Mouse (Mus musculus) neural tube, embryonic 14.5 days (tissue): Measurements from ENCODE around the gene Hyal3. TPM values are rescaled to one million over a fixed set of nuclear protein-coding genes. Genes with fewer than 3 reads are reported as not detected.

Experiments used
- ATAC-seq: fragments of 200-750 bp; cut with Nextera tagmentation; 2 replicates; pipeline ENCODE4 v1.8.0; 2017; ENCODE audit warnings: low read depth, mild to moderate bottlenecking, moderate TSS enrichment, moderate library complexity
- H3K27ac ChIP-seq: fragments of 300-500 bp; sonication (generic); 2 replicates; pipeline ENCODE4 v1.5.1; 2014; ENCODE audit warnings: low read depth, mild to moderate bottlenecking, control low read depth, low read length, moderate library complexity, mixed read lengths
- H3K27me3 ChIP-seq: fragments of 300-500 bp; sonication (generic); 2 replicates; pipeline ENCODE4 v1.6.1; 2014; ENCODE audit warnings: low read length; ENCODE audit not compliant: control insufficient read depth, insufficient read depth
- H3K36me3 ChIP-seq: fragments of 300-500 bp; sonication (generic); 2 replicates; pipeline ENCODE4 v1.6.1; 2014; ENCODE audit warnings: low read length, mixed read lengths; ENCODE audit not compliant: control insufficient read depth, insufficient read depth
- H3K4me1 ChIP-seq: fragments of 300-500 bp; sonication (generic); 2 replicates; pipeline ENCODE4 v1.6.1; 2014; ENCODE audit warnings: low read length; ENCODE audit not compliant: control insufficient read depth, insufficient read depth
- H3K4me2 ChIP-seq: fragments of 300-500 bp; sonication (generic); 2 replicates; pipeline ENCODE4 v1.6.1; 2014; ENCODE audit warnings: mild to moderate bottlenecking, low read depth, low read length, control low read depth
- H3K4me3 ChIP-seq: fragments of 300-500 bp; sonication (generic); 2 replicates; pipeline ENCODE4 v1.5.1; 2014; ENCODE audit warnings: low read depth, low read length, control low read depth, mixed read lengths
- H3K9ac ChIP-seq: fragments of 300-500 bp; sonication (generic); replicated peaks from 2 replicates; pipeline ENCODE4 v1.6.1; 2014; ENCODE audit warnings: low read depth, mild to moderate bottlenecking, control low read depth, low read length, mixed read lengths
- H3K9me3 ChIP-seq: fragments of 300-500 bp; sonication (generic); 2 replicates; pipeline ENCODE4 v1.6.1; 2016; ENCODE audit warnings: low read length; ENCODE audit not compliant: control insufficient read depth
- WGBS: fragments of 180-500 bp; shearing (Covaris S2); extraction: QIAGEN DNeasy Blood & Tissue Kit; methylation state at CpG from one replicate; pipeline ENCODE4 v1.1.7; 2014; 5-methylcytosine and 5-hydroxymethylcytosine counted together
- polyA plus RNA-seq: library from polyadenylated mRNA; unstranded; fragments of >200 nt; fragmentation: Nextera tagmentation; extraction: Ambion mirVana; gene quantifications from 2 replicates; pipeline ENCODE4 v1.2.1, GENCODE M21; 2014

Hyal3 gene
- polyA plus RNA-seq, 1 experiment from 2014 or later, result 2.1 TPM

DNA sequence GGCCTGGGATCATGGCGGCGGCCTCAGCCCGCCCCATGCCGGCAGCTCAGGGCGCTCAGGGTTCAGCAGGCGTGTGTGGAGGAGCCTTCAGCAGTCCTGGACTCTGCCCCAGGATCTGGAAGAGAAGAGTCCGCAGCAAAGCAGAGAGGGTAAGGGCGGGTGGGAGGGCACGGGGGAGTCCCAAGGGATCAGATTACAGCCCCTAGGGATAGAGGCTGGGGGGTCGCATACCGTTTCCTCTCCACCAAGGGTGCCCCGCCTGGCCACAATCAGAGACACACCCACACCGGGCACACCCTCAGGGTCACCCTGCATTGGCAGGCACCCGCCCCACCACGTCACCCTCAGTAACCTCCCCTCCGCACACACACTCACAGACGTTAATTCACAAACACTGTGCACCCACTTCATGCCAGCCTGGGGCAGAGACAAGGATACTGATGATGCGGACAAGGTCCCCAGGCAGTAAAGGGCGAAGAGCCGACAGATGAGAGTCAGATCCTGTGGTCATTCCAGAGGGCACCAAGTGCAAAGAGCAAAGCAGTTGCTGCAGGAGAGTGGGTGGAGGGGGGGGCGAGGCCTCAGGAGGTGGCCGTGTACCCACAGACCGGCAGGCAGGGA is 24.5 kb downstream of the Hyal3 start:
- no peaks in the 10 kb centered on the region for H3K27me3 ChIP-seq
- H3K4me3 ChIP-seq, result no peak overlapping the region
- 0 out of 2 replicates have a peak overlapping the region, but pooled peaks have one; percentile 6 for H3K4me2 ChIP-seq
- peak overlapping the region; percentile 16; the same call in 1 of the 2 replicates for H3K9ac ChIP-seq
- H3K4me1 ChIP-seq, result 0 out of 2 replicates have a peak, but pooled peaks cover 15% of the 10 kb centered on the region
- WGBS, result 39% methylated on average over 22 of the region's 23 CpGs
- H3K36me3 ChIP-seq, result no peaks in the 10 kb centered on the region
- ATAC-seq, result no peak
- no peaks in the 10 kb centered on the region for H3K9me3 ChIP-seq
- H3K27ac ChIP-seq, result no peak overlapping the region

DNA sequence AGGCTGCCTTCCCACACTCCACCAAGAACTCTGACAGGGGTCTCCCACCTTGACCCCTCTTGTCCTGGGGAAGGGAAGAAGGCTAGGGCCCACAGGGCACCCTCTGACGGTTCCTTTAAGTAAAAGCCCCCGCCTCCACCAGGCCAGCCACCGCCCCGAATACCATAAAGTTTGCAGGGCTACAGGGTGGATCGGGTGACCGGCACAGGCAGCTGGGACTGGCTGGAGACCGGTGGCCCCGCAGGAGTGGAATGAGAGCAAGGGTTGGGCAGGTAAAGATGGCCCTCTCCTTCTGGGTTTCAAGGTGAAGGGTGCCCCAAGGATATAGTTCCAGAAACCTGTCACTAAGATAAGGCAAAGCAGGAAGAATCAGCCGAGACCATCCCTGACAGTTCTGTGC is 26.0 kb downstream of the Hyal3 start:
- 14% methylated on average over 9 of the region's 9 CpGs for WGBS
- Histone ChIP-seq H3K4me2 (no peak overlapping the region), H3K9ac (no peak overlapping the region), H3K4me1 (peaks cover 16% of the 10 kb centered on the region; the same call in 1 of the 2 replicates), H3K27me3 (no peaks in the 10 kb centered on the region), H3K9me3 (no peaks in the 10 kb centered on the region), H3K36me3 (no peaks in the 10 kb centered on the region), H3K27ac (no peak overlapping the region), H3K4me3 (no peak overlapping the region)
- ATAC-seq, result no peak

DNA sequence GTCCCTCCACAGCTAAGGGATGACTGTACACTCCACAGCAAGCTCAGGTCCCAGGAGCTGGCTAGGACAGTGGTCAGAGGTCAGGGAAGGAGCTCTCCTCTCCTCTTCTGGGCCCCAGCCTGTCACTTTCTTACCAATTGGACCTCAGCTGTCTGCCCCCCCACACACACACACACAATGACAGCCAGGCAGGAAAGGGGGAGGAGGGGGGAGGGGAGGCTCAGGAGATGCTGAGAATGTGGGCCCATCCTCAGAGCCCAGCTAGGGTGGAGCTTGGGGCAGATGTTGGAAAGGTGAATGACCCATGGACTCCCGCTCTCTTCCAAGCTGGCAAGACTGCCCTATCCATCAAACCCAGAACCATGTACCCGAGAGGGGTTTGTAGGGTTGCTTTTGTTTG is 26.4 kb downstream of the Hyal3 start:
- H3K36me3 ChIP-seq, result no peaks in the 10 kb centered on the region
- no peak overlapping the region for H3K9ac ChIP-seq
- peaks cover 21% of the 10 kb centered on the region for H3K4me1 ChIP-seq
- no peak overlapping the region for H3K27ac ChIP-seq
- H3K4me3 ChIP-seq, result no peak overlapping the region
- H3K4me2 ChIP-seq, result no peak overlapping the region
- H3K9me3 ChIP-seq, result no peaks in the 10 kb centered on the region
- ATAC-seq, result no peak
- H3K27me3 ChIP-seq, result no peaks in the 10 kb centered on the region
- 62% methylated on average over 2 of the region's 2 CpGs for WGBS

DNA sequence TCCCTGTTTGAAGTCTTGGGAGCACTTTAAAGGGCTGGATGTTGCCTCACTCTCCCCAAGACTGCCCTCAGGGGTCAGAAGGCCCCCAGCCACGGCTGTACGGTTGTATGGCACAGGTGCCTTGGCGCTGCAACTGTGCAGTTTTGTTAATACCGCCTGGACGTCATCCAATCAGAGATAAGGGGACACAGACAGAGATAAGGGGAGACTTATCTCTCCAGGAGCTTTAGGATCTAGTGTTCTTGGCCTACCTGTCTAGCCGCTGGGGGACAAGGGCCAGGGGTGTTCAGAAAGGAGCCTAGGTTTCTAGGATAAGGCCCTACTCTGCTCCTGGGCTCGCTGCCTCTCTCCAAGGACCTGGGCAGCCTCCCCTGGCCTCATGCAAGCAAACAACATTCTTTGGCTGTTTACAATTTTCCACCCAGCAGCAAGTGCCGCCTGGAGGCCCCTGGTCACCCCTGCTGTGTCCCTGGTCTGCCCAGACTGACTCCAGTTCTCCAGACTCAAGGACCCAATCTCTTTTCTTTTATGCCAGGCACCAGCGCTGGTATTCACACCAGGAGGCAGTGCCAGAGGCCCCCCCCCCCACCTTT is 27.1 kb downstream of the Hyal3 start:
- no peak overlapping the region for H3K4me3 ChIP-seq
- peaks cover 26% of the 10 kb centered on the region for H3K4me1 ChIP-seq
- no peaks in the 10 kb centered on the region for H3K9me3 ChIP-seq
- H3K27ac ChIP-seq, result no peak overlapping the region
- no peak overlapping the region for H3K9ac ChIP-seq
- H3K27me3 ChIP-seq, result no peaks in the 10 kb centered on the region
- H3K4me2 ChIP-seq, result no peak overlapping the region
- no peaks in the 10 kb centered on the region for H3K36me3 ChIP-seq
- WGBS, result 54% methylated on average over 9 of the region's 9 CpGs
- no peak for ATAC-seq

DNA sequence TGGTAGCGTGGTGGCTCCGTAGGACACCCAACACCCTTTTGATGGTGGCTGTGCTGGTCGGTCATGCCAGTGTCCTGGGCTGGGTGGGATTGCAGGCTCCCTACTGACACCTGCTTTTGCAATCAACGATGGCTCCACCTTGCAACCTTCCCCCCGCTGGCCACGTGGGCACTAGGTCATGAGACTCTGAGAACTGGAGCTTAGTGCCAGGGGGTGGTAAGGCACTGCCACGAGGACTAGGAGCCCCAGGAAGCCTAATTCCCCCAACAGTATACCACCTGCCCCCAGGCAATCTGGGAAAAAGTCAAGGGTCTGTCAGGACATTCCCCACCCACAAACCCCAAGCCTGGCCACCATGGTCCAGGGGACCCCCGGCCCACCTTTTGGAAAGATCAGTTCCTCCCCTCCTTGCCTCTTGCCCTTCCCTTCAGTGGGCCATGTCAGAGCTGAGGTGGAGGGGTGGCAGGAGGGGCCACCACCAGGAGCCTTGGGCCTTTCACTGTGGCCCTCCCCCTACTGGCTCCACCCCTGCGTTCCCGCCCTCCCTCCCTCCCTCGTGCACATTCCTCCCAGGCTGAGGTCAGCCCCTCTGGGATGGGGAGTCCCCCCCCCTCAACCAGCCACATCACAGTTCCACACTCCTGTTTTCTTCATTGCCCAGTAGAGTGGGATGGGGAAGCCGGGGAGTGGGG is 28.3 kb downstream of the Hyal3 start, which contains the start of gene Sema3b:
Sema3b (minus strand) TSS at position 489 of the 692 bp plus-strand sequence.
- H3K27ac ChIP-seq, result no peak within 1 kb of the TSS
- no peak for ATAC-seq
- H3K4me1 ChIP-seq, result peaks cover 32% of the 10 kb centered on the region
- no peak within 1 kb of the TSS for H3K9ac ChIP-seq
- H3K27me3 ChIP-seq, result no peaks in the 10 kb centered on the region
- H3K9me3 ChIP-seq, result no peaks in the 10 kb centered on the region
- H3K4me2 ChIP-seq, result no peak within 1 kb of the TSS
- H3K4me3 ChIP-seq, result no peak within 1 kb of the TSS
- no peaks in the 10 kb centered on the region; the same call in 1 of the 2 replicates for H3K36me3 ChIP-seq
- WGBS, result 43% methylated on average over 11 of the region's 12 CpGs

DNA sequence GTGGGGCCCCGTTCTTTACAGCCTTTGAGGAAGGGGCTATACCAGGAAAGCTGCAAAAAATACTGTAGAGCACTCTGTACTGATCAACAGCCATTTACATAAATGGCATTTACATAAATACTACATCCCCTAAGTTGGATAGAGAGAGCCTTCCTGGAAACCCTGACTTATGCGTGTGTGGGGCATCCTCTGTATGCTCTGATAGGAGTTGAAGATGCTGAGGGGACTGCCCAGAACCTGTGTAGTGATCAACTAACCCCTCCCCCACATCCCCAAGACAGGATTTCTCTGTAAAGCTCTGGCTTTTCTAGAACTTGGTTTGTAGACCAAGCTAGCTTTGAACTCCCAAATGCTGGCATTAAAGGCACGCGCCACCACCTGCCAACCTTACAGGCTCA is 28.8 kb downstream of the Hyal3 start:
- H3K27ac ChIP-seq, result no peak overlapping the region
- H3K9ac ChIP-seq, result no peak overlapping the region
- peaks cover 3% of the 10 kb centered on the region; the same call in 1 of the 2 replicates for H3K36me3 ChIP-seq
- H3K4me3 ChIP-seq, result no peak overlapping the region
- H3K4me2 ChIP-seq, result no peak overlapping the region
- H3K9me3 ChIP-seq, result no peaks in the 10 kb centered on the region
- H3K27me3 ChIP-seq, result no peaks in the 10 kb centered on the region
- 77% methylated on average over 4 of the region's 4 CpGs for WGBS
- peaks cover 29% of the 10 kb centered on the region for H3K4me1 ChIP-seq
- ATAC-seq, result no peak

DNA sequence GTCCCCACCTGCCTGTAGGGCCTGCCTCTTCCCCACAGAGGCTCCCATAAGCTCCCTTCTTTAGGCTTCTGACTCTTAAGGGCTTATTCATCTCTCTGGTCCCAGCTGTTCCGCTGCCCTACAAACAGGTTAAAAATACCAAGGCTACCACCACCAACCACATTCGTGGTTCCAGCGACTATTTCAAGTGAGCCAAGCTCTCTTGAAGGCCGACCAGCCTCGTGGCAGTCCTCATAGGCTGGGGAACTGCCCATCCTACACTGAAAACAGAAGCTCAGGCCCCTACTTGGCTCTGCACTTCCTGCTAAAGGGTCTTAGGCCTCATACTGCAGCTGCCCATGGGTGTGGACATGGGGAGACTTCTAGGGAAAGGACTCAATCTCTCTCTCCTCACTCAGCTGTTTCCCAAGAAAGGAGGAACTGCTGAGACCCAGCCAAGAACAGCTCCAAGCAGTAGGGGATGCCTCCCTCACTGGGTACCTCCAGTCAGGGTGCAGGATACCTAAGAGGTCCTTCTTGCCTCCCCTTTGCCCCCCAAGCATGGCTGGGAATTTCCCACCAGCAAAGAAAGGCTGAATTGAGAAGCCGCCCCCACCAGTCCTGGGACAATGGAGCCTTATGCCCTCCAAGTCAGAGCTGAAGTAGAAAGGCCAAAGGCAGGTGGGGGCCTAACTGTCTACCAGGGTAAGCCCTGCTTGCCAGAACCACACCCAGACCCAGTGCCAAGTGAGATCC is 31.0 kb downstream of the Hyal3 start:
- 65% methylated on average over 6 of the region's 6 CpGs for WGBS

DNA sequence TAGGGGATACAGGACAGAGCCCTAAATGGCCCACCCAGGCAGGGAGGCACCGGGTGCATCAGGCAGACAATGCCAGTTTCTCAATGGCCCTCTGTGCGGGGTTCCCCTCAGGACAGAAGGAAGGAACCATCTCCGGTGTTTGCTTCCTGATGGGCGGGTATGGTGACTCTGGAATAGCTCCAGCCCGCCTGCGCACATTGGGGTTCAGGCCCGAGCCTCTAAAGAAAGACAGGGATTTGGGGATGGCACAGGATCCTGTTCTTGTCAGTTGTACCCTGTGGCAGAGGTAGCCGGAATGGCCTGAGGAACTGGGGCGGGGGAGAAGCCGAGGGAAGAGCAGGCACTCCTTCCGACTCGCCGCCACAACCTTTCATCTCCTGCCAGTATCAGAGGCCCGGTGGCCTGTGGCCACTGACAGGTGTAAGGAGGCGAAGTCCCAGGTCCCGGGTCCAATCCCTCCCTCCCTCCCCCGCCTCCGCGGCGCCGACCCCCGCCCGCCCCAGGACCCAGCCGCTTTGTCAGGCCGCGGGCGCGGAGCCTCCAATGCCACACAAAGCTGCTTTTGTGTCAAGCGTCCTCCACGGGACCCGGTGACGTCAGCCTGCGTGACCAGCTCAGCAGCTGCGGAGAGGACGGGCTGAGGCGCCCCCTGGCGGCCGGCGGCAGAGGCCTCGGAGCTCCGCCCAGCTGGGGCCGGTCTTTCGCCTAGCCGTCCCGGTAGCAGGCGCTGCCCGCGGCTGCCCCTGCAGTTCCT is 31.8 kb downstream of the Hyal3 start:
- Histone ChIP-seq H3K9me3 (no peaks in the 10 kb centered on the region), H3K4me2 (peak overlapping the region; percentile 66), H3K27ac (peak overlapping the region; percentile 99), H3K9ac (peak overlapping the region; percentile 82), H3K36me3 (peaks cover 25% of the 10 kb centered on the region), H3K4me3 (peak overlapping the region; percentile 27), H3K27me3 (no peaks in the 10 kb centered on the region), H3K4me1 (peaks cover 24% of the 10 kb centered on the region)
- peak; percentile 94 for ATAC-seq
- 1% methylated on average over 44 of the region's 48 CpGs for WGBS

More for the DNA sequence above, 31.0 kb downstream of the Hyal3 start:
- Histone ChIP-seq H3K4me3 (peak overlapping the region; percentile 27), H3K36me3 (peaks cover 21% of the 10 kb centered on the region), H3K9ac (peak overlapping the region; percentile 82), H3K27me3 (no peaks in the 10 kb centered on the region), H3K27ac (peak overlapping the region; percentile 99), H3K4me1 (peaks cover 24% of the 10 kb centered on the region), H3K4me2 (peak overlapping the region; percentile 66), H3K9me3 (no peaks in the 10 kb centered on the region)
- no peak for ATAC-seq
